Mouse (Mus musculus) liver, embryonic 11.5 days (tissue): Measurements from ENCODE around the gene Hhip. TPM values are rescaled to one million over a fixed set of nuclear protein-coding genes. Genes with fewer than 3 reads are reported as not detected.

Experiments
- ATAC-seq: fragments of 200-750 bp; cut with Nextera tagmentation; replicated peaks from 2 replicates; pipeline ENCODE4 v1.8.0; 2017; ENCODE audit warnings: moderate number of reproducible peaks, mild to moderate bottlenecking, moderate TSS enrichment, moderate library complexity; ENCODE audit not compliant: low FRiP score
- DNase-seq: peaks from one replicate; pipeline ENCODE4 v3.0.0-alpha.2; 2017; ENCODE audit warnings: low spot score
- H3K27ac ChIP-seq: fragments of 300-500 bp; sonication (generic); 2 replicates; pipeline ENCODE4 v1.5.1; 2014; ENCODE audit warnings: mild to moderate bottlenecking, low read depth, low read length, control low read depth
- H3K27me3 ChIP-seq: fragments of 300-500 bp; sonication (generic); replicated peaks from 2 replicates; pipeline ENCODE4 v1.6.1; 2014; ENCODE audit warnings: low read length, mixed read lengths; ENCODE audit not compliant: control insufficient read depth, insufficient read depth
- H3K36me3 ChIP-seq: fragments of 300-500 bp; sonication (generic); 2 replicates; pipeline ENCODE4 v1.6.1; 2014; ENCODE audit warnings: mild to moderate bottlenecking, low read length, moderate library complexity, mixed read lengths; ENCODE audit not compliant: control insufficient read depth, insufficient read depth
- H3K4me1 ChIP-seq: fragments of 300-500 bp; sonication (generic); replicated peaks from 2 replicates; pipeline ENCODE4 v1.6.1; 2014; ENCODE audit warnings: low read length, mixed read lengths; ENCODE audit not compliant: control insufficient read depth, insufficient read depth
- H3K4me2 ChIP-seq: fragments of 300-500 bp; sonication (generic); 2 replicates; pipeline ENCODE4 v1.6.1; 2014; ENCODE audit warnings: mild to moderate bottlenecking, control low read depth, moderate library complexity
- H3K4me3 ChIP-seq: fragments of 300-500 bp; sonication (generic); 2 replicates; pipeline ENCODE4 v1.5.1; 2014; ENCODE audit warnings: low read depth, low read length, control low read depth
- H3K9ac ChIP-seq: fragments of 300-500 bp; sonication (generic); 2 replicates; pipeline ENCODE4 v1.6.1; 2014; ENCODE audit warnings: low read depth, low read length, control low read depth
- H3K9me3 ChIP-seq: fragments of 300-500 bp; sonication (generic); 2 replicates; pipeline ENCODE4 v1.6.1; 2016; ENCODE audit warnings: low read length, inconsistent platforms, mixed read lengths; ENCODE audit not compliant: control insufficient read depth
- WGBS: fragments of 180-500 bp; shearing (Covaris S2); extraction: QIAGEN DNeasy Blood & Tissue Kit; methylation state at CpG from one replicate; pipeline ENCODE4 v1.1.7; 2014; 5-methylcytosine and 5-hydroxymethylcytosine counted together
- polyA plus RNA-seq: library from polyadenylated mRNA; unstranded; fragments of >200 nt; fragmentation: Nextera tagmentation; extraction: Ambion mirVana; gene quantifications from 2 replicates; pipeline ENCODE4 v1.2.1, GENCODE M21; 2014

The Hhip gene
- polyA plus RNA-seq, 1 experiment from 2014 or later: 2.1 TPM

- no peak overlapping the region for H3K27ac ChIP-seq
- H3K9ac ChIP-seq: no peak overlapping the region
- no peaks in the 10 kb centered on the region for H3K36me3 ChIP-seq
- no peaks in the 10 kb centered on the region for H3K9me3 ChIP-seq
- H3K4me1 ChIP-seq: peaks cover 4% of the 10 kb centered on the region; the same call in 1 of the 2 replicates
- peaks cover 16% of the 10 kb centered on the region for H3K27me3 ChIP-seq
- ATAC-seq: no peak
- 36% methylated on average over 5 of the region's 5 CpGs for WGBS
- H3K4me2 ChIP-seq: no peak overlapping the region
- no peak for DNase-seq
- no peak overlapping the region for H3K4me3 ChIP-seq
Observed at GRCm38 (mm10) chr8:80051494-80051893, 6.3 kb downstream of the Hhip start.

GRCm38 (mm10) chr8:80049256-80050005 is 8.4 kb downstream of the Hhip start:
- H3K36me3 ChIP-seq: no peaks in the 10 kb centered on the region
- ATAC-seq (peak; percentile 31; the same call in 1 of the 2 replicates), DNase-seq (no peak)
- no peak overlapping the region for H3K27ac ChIP-seq
- peaks cover 4% of the 10 kb centered on the region; the same call in 1 of the 2 replicates for H3K4me1 ChIP-seq
- peak overlapping the region; percentile 10; the same call in 1 of the 2 replicates for H3K4me3 ChIP-seq
- H3K4me2 ChIP-seq: peak overlapping the region; percentile 54
- no peaks in the 10 kb centered on the region for H3K9me3 ChIP-seq
- WGBS: 20% methylated on average over 15 of the region's 15 CpGs
- no peak overlapping the region for H3K9ac ChIP-seq
- H3K27me3 ChIP-seq: no peaks in the 10 kb centered on the region

DNA sequence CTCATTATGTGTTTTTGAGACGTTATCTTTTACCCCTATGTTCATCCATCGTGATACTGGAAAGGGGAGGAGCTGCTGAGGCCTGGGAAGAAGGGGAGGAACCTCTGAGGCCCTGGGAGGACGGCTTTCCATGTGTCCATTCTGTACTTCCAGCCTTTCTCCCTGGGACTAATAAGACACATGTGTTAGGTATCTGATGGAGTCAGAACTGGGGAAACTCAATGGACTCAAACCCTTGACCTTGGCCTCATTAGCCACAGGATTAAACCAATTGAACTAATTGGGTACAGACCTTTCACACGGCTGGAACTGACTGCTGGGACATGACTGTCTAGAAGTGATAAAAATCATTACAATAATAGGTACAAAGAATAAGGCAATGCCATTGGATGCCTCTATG is 9.6 kb downstream of the Hhip start:
- no peaks in the 10 kb centered on the region for H3K27me3 ChIP-seq
- DNase-seq (no peak), ATAC-seq (no peak)
- no peak overlapping the region for H3K27ac ChIP-seq
- H3K4me3 ChIP-seq: no peak overlapping the region
- no peaks in the 10 kb centered on the region for H3K9me3 ChIP-seq
- WGBS: 54% methylated on average over 4 of the region's 4 CpGs
- no peak overlapping the region for H3K4me2 ChIP-seq
- no peaks in the 10 kb centered on the region for H3K36me3 ChIP-seq
- H3K4me1 ChIP-seq: peaks cover 4% of the 10 kb centered on the region; the same call in 1 of the 2 replicates
- H3K9ac ChIP-seq: no peak overlapping the region

DNA sequence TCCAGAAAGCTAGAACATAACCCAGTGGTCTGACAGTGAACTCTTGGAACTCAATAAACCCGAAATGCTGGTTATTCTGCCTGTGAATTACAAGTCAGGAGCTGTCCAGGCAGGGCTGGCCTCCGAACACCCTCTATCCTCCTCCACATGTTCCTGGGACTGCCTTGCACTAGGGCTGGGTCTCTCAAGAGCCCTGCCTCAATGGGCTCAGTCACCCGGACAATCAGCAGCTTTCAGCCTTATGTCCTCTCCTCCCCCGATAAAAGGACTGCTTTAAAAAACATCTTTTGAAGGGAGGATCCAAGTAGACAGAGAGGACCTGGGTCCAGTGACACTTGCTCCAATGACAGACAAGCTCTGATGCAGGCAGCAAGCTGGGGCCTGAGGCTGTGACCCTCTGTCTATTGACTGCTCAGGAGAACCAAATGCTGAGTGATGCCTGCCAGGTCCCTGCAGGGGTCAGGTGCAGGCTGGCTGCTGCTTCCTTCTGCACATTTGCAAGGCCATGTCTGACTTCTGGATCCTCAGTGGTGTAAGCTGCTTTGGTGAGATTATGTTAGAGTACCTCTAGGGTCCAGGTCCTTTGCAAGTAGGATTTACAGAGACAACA is 20.1 kb downstream of the Hhip start:
- H3K36me3 ChIP-seq: no peaks in the 10 kb centered on the region
- no peaks in the 10 kb centered on the region for H3K9me3 ChIP-seq
- DNase-seq: no peak
- no peaks in the 10 kb centered on the region for H3K4me1 ChIP-seq
- H3K27me3 ChIP-seq: no peaks in the 10 kb centered on the region
- H3K4me3 ChIP-seq: no peak overlapping the region
- H3K9ac ChIP-seq: no peak overlapping the region
- no peak overlapping the region for H3K4me2 ChIP-seq
- no peak overlapping the region for H3K27ac ChIP-seq
- ATAC-seq: no peak
- WGBS: 73% methylated on average over 4 of the region's 4 CpGs

- no peak for DNase-seq
- WGBS: 52% methylated on average over 3 of the region's 3 CpGs
Observed at GRCm38 (mm10) chr8:80032604-80033003, 25.2 kb downstream of the Hhip start.

GRCm38 (mm10) chr8:80031330-80032293 is 26.2 kb downstream of the Hhip start:
- H3K4me2 ChIP-seq: no peak overlapping the region
- 55% methylated on average over 15 of the region's 15 CpGs for WGBS
- H3K9me3 ChIP-seq: no peaks in the 10 kb centered on the region

More at GRCm38 (mm10) chr8:80032604-80033003, 25.2 kb downstream of the Hhip start:
- Histone ChIP-seq H3K4me3 (no peak overlapping the region), H3K4me2 (no peak overlapping the region), H3K27ac (no peak overlapping the region), H3K4me1 (0 out of 2 replicates have a peak, but pooled peaks cover 2% of the 10 kb centered on the region), H3K27me3 (no peaks in the 10 kb centered on the region), H3K9me3 (no peaks in the 10 kb centered on the region), H3K36me3 (no peaks in the 10 kb centered on the region), H3K9ac (no peak overlapping the region)
- ATAC-seq: no peak

GRCm38 (mm10) chr8:80029631-80030030 is 28.2 kb downstream of the Hhip start:
- Histone ChIP-seq H3K27ac (no peak overlapping the region), H3K4me3 (no peak overlapping the region), H3K36me3 (no peaks in the 10 kb centered on the region), H3K9me3 (no peaks in the 10 kb centered on the region), H3K4me2 (no peak overlapping the region), H3K9ac (no peak overlapping the region), H3K27me3 (no peaks in the 10 kb centered on the region), H3K4me1 (0 out of 2 replicates have a peak, but pooled peaks cover 2% of the 10 kb centered on the region)
- WGBS: 56% methylated on average over 6 of the region's 6 CpGs
- DNase-seq (no peak), ATAC-seq (no peak)

More at GRCm38 (mm10) chr8:80031330-80032293, 26.2 kb downstream of the Hhip start:
- H3K9ac ChIP-seq: no peak overlapping the region
- DNase-seq (no peak), ATAC-seq (no peak)
- H3K27me3 ChIP-seq: no peaks in the 10 kb centered on the region
- H3K27ac ChIP-seq: no peak overlapping the region
- H3K36me3 ChIP-seq: no peaks in the 10 kb centered on the region
- H3K4me3 ChIP-seq: no peak overlapping the region
- 0 out of 2 replicates have a peak, but pooled peaks cover 2% of the 10 kb centered on the region for H3K4me1 ChIP-seq

DNA sequence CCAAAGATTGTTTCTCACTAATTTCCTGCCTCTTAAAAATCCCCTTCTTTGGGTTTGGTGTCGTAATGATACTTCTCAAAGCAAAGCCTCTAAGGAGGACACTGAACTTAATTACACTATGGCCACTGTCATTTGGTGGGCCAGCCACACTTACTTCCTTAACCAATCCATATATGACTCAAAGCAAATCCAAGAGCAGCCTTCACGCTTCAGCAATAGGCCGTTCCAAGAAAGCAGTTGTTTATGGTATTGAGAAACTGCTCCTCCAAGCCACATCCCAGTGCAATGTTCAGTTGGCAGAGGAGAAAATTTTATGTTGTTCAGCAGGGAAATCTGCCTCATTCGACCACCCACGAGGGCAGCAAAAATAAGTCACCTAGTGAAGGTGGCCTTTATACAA is 37.3 kb downstream of the Hhip start:
- no peak for DNase-seq
- Histone ChIP-seq H3K9ac (no peak overlapping the region), H3K4me2 (no peak overlapping the region), H3K36me3 (no peaks in the 10 kb centered on the region), H3K27ac (no peak overlapping the region), H3K4me1 (no peaks in the 10 kb centered on the region), H3K27me3 (no peaks in the 10 kb centered on the region), H3K9me3 (no peaks in the 10 kb centered on the region), H3K4me3 (no peak overlapping the region)
- WGBS: 81% methylated on average over 5 of the region's 5 CpGs
- ATAC-seq: no peak
